Mouse (Mus musculus) stomach, embryonic 15.5 days (tissue): ENCODE data around the gene Tyrp1. TPM values are rescaled to one million over a fixed set of nuclear protein-coding genes. Genes with fewer than 3 reads are reported as not detected.

Source experiments
- ATAC-seq: fragments of 200-750 bp; cut with Nextera tagmentation; 2 replicates; pipeline ENCODE4 v1.8.0; 2017; ENCODE audit warnings: low read depth, moderate number of reproducible peaks, moderate TSS enrichment; ENCODE audit not compliant: insufficient read depth, low FRiP score
- H3K27ac ChIP-seq: fragments of 300-500 bp; sonication (generic); 2 replicates; pipeline ENCODE4 v1.5.1; 2015; ENCODE audit warnings: mild to moderate bottlenecking, inconsistent platforms
- H3K27me3 ChIP-seq: fragments of 300-500 bp; sonication (generic); replicated peaks from 2 replicates; pipeline ENCODE4 v1.6.1; 2015; ENCODE audit warnings: inconsistent platforms
- H3K36me3 ChIP-seq: fragments of 300-500 bp; sonication (generic); 2 replicates; pipeline ENCODE4 v1.6.1; 2015; ENCODE audit warnings: inconsistent platforms
- H3K4me1 ChIP-seq: fragments of 300-500 bp; sonication (generic); 2 replicates; pipeline ENCODE4 v1.6.1; 2015; ENCODE audit warnings: inconsistent platforms
- H3K4me2 ChIP-seq: fragments of 300-500 bp; sonication (generic); 2 replicates; pipeline ENCODE4 v1.6.1; 2015; ENCODE audit warnings: mild to moderate bottlenecking, inconsistent platforms
- H3K4me3 ChIP-seq: fragments of 300-500 bp; sonication (generic); replicated peaks from 2 replicates; pipeline ENCODE4 v1.5.1; 2015; ENCODE audit warnings: inconsistent platforms
- H3K9ac ChIP-seq: fragments of 300-500 bp; sonication (generic); 2 replicates; pipeline ENCODE4 v1.6.1; 2015; ENCODE audit warnings: inconsistent platforms
- H3K9me3 ChIP-seq: fragments of 300-500 bp; sonication (generic); 2 replicates; pipeline ENCODE4 v1.6.1; 2016; ENCODE audit warnings: inconsistent platforms
- WGBS: fragments of 180-500 bp; shearing (Covaris S2); methylation state at CpG from one replicate; pipeline ENCODE4 v1.1.7; 2015; 5-methylcytosine and 5-hydroxymethylcytosine counted together
- polyA plus RNA-seq: library from polyadenylated mRNA; unstranded; fragments of >200 nt; fragmentation: Nextera tagmentation; extraction: Ambion mirVana; gene quantifications from 2 replicates; pipeline ENCODE4 v1.2.1, GENCODE M21; 2015

The Tyrp1 gene
- polyA plus RNA-seq, 1 experiment from 2014 or later = not detected

- 2% methylated on average over 17 of the region's 17 CpGs for WGBS
- Histone ChIP-seq H3K9me3 (no peaks in the 10 kb centered on the region), H3K9ac (peak overlapping the region; percentile 4; the same call in 1 of the 2 replicates), H3K4me3 (peak overlapping the region; percentile 37), H3K36me3 (no peaks in the 10 kb centered on the region), H3K4me1 (0 out of 2 replicates have a peak, but pooled peaks cover 5% of the 10 kb centered on the region), H3K27me3 (no peaks in the 10 kb centered on the region), H3K27ac (no peak overlapping the region), H3K4me2 (peak overlapping the region; percentile 70)
- ATAC-seq = no peak; the same call in 1 of the 2 replicates
These were observed 30.6 kb downstream of the Tyrp1 start for GRCm38 (mm10) chr4:80864511-80864922.

DNA sequence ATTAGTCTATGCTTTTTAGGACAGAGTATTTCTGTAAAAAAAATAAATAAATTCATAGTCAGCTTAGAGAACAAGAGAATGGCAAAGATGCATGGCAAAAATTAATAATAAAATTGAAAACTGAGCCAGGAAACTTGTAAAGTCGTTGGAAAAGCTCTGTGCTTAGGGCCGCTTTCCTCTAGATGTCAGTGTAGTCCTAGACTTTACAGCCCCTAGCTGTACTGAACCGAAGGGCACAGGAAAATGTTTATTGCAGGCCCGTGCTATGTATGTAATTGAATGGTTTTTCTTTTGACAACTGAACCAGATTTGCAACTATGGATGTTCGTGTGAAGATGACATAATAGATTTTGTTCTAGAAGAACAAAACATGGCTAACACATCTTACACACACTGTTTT lies 32.1 kb downstream of the Tyrp1 start:
- H3K4me3 ChIP-seq = no peak overlapping the region
- H3K4me2 ChIP-seq = no peak overlapping the region
- no peak overlapping the region for H3K9ac ChIP-seq
- no peak overlapping the region for H3K27ac ChIP-seq
- H3K4me1 ChIP-seq = 0 out of 2 replicates have a peak, but pooled peaks cover 5% of the 10 kb centered on the region
- H3K36me3 ChIP-seq = no peaks in the 10 kb centered on the region
- ATAC-seq = no peak
- H3K27me3 ChIP-seq = no peaks in the 10 kb centered on the region
- no peaks in the 10 kb centered on the region for H3K9me3 ChIP-seq
- WGBS = 14% methylated on average over 5 of the region's 5 CpGs

- WGBS = 51% methylated on average over 2 of the region's 2 CpGs
- Histone ChIP-seq H3K9me3 (no peaks in the 10 kb centered on the region), H3K4me2 (no peak overlapping the region)
These were observed 35.7 kb downstream of the Tyrp1 start for GRCm38 (mm10) chr4:80869598-80869997.

GRCm38 (mm10) chr4:80872847-80873644 lies 39.1 kb downstream of the Tyrp1 start:
- peak; percentile 50; the same call in 1 of the 2 replicates for ATAC-seq
- no peak overlapping the region for H3K4me2 ChIP-seq
- no peak overlapping the region for H3K4me3 ChIP-seq
- no peaks in the 10 kb centered on the region for H3K27me3 ChIP-seq
- H3K9me3 ChIP-seq = no peaks in the 10 kb centered on the region
- no peak overlapping the region for H3K9ac ChIP-seq
- 44% methylated on average over 6 of the region's 6 CpGs for WGBS
- no peaks in the 10 kb centered on the region for H3K36me3 ChIP-seq
- no peaks in the 10 kb centered on the region for H3K4me1 ChIP-seq
- no peak overlapping the region for H3K27ac ChIP-seq

More at GRCm38 (mm10) chr4:80869598-80869997, 35.7 kb downstream of the Tyrp1 start:
- no peak for ATAC-seq
- Histone ChIP-seq H3K27ac (no peak overlapping the region), H3K36me3 (no peaks in the 10 kb centered on the region), H3K4me3 (no peak overlapping the region), H3K27me3 (no peaks in the 10 kb centered on the region), H3K9ac (no peak overlapping the region), H3K4me1 (0 out of 2 replicates have a peak, but pooled peaks cover 2% of the 10 kb centered on the region)

DNA sequence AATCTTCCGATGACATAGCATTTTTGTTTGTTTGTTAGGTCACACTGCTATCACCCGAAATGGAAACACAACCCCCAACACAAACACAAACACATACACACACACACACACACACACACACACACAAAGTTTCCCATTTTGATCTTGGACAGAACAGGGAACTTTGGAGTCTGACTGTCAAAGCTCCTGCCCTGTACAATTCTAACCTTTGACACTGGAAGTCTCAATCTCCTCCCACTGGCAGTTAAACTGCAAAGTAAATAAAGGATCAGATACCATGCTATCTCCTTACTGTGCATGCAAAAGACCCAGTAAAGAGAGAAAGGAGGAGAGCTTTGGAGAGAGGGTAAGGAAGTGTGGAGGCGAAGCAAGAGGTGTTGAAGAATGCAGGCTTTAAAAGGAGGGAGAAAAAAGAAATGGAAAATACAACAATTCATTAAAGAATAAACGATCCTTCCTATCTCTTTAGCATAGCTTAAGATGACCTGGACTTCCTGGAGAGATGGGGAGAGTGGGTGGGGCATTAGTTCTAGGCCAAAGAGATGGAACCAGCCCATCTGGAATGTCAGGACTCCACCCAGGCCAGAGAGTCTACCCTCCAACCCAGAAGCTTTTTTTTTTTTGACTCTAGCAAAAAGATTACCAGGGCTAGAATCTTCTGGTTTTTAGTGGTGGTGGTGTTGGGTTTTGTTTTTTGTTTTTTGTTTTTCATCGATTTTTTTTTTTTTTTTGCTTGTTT lies 40.4 kb downstream of the Tyrp1 start:
- H3K36me3 ChIP-seq = no peaks in the 10 kb centered on the region
- 42% methylated on average over 5 of the region's 5 CpGs for WGBS
- H3K9me3 ChIP-seq = no peaks in the 10 kb centered on the region
- H3K4me3 ChIP-seq = no peak overlapping the region
- H3K27me3 ChIP-seq = no peaks in the 10 kb centered on the region
- no peak overlapping the region for H3K4me2 ChIP-seq
- no peaks in the 10 kb centered on the region for H3K4me1 ChIP-seq
- H3K9ac ChIP-seq = no peak overlapping the region
- peak; percentile 31; the same call in 1 of the 2 replicates for ATAC-seq
- H3K27ac ChIP-seq = no peak overlapping the region

GRCm38 (mm10) chr4:80875055-80875454 lies 41.1 kb downstream of the Tyrp1 start:
- Histone ChIP-seq H3K27me3 (no peaks in the 10 kb centered on the region), H3K4me3 (no peak overlapping the region), H3K27ac (no peak overlapping the region), H3K4me1 (no peaks in the 10 kb centered on the region), H3K9ac (no peak overlapping the region), H3K36me3 (no peaks in the 10 kb centered on the region), H3K4me2 (no peak overlapping the region), H3K9me3 (no peaks in the 10 kb centered on the region)
- no peak for ATAC-seq
- 62% methylated on average over 4 of the region's 4 CpGs for WGBS

GRCm38 (mm10) chr4:80881996-80882599 lies 48.2 kb downstream of the Tyrp1 start:
- no peaks in the 10 kb centered on the region for H3K9me3 ChIP-seq
- ATAC-seq = no peak
- no peaks in the 10 kb centered on the region for H3K36me3 ChIP-seq
- H3K4me1 ChIP-seq = no peaks in the 10 kb centered on the region
- H3K9ac ChIP-seq = no peak overlapping the region
- no peaks in the 10 kb centered on the region for H3K27me3 ChIP-seq
- H3K27ac ChIP-seq = no peak overlapping the region
- WGBS = 77% methylated on average over 1 of the region's 1 CpGs
- no peak overlapping the region for H3K4me2 ChIP-seq
- H3K4me3 ChIP-seq = no peak overlapping the region

DNA sequence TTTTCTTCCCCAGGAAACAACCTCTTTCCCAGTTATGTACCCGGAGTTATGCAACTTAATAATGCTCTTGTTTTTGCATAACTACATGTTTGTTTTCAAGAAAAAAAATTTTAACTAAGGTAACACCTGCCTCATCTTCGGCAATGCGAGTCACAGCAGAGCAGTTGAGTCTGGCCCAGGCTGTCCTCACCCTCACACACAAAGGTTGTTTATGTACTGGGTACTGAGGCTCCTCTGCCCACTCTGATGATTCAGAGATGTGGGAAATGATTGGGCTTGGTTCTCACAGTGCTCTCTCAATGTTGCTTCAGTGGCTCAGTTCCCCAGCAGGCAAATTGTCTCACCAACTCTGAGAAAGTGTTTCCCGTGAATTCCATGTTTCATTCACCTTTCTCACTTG lies 52.7 kb downstream of the Tyrp1 start:
- H3K4me1 ChIP-seq = no peaks in the 10 kb centered on the region
- no peak overlapping the region for H3K27ac ChIP-seq
- no peak for ATAC-seq
- H3K36me3 ChIP-seq = no peaks in the 10 kb centered on the region
- 66% methylated on average over 4 of the region's 4 CpGs for WGBS
- no peaks in the 10 kb centered on the region for H3K27me3 ChIP-seq
- H3K9ac ChIP-seq = no peak overlapping the region
- H3K4me3 ChIP-seq = no peak overlapping the region
- H3K4me2 ChIP-seq = no peak overlapping the region
- no peaks in the 10 kb centered on the region for H3K9me3 ChIP-seq

DNA sequence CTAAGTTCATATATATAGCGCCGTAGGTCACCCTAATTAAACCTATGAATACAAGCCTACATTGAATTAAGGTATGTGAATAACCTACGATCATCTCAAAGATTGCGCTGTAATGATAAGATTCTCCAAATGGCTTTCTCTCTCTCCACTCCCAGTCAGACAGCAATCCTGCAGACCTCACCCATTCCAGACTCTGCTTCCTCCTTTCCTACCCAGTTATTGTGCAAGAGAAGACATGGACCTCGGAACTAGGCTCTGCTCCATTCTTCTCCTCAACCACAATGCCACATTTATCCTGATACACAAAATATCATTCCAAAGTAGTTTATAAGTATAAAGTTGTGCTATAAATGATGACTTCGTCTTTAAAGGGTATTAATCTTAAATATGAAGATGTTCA lies 57.1 kb downstream of the Tyrp1 start:
- H3K36me3 ChIP-seq = no peaks in the 10 kb centered on the region
- no peak for ATAC-seq
- no peaks in the 10 kb centered on the region for H3K9me3 ChIP-seq
- no peaks in the 10 kb centered on the region for H3K27me3 ChIP-seq
- H3K4me2 ChIP-seq = no peak overlapping the region
- no peak overlapping the region for H3K27ac ChIP-seq
- no peak overlapping the region for H3K4me3 ChIP-seq
- 91% methylated on average over 6 of the region's 6 CpGs for WGBS
- no peak overlapping the region for H3K9ac ChIP-seq
- H3K4me1 ChIP-seq = no peaks in the 10 kb centered on the region

GRCm38 (mm10) chr4:80895278-80895894 lies 61.5 kb downstream of the Tyrp1 start:
- H3K27ac ChIP-seq = peak overlapping the region; percentile 45; the same call in 1 of the 2 replicates
- ATAC-seq = peak; percentile 84
- 37% methylated on average over 4 of the region's 4 CpGs for WGBS

More at GRCm38 (mm10) chr4:80895278-80895894, 61.5 kb downstream of the Tyrp1 start:
- no peaks in the 10 kb centered on the region for H3K27me3 ChIP-seq
- no peak overlapping the region for H3K4me3 ChIP-seq
- H3K4me1 ChIP-seq = 0 out of 2 replicates have a peak, but pooled peaks cover 3% of the 10 kb centered on the region
- no peaks in the 10 kb centered on the region for H3K36me3 ChIP-seq
- H3K9me3 ChIP-seq = no peaks in the 10 kb centered on the region
- H3K9ac ChIP-seq = no peak overlapping the region
- no peak overlapping the region for H3K4me2 ChIP-seq
